Mouse (Mus musculus) embryo, embryonic 10.5 days (tissue): ENCODE measurements around the gene Pdzd2.

ENCODE experiments used
- DNase-seq: peaks from one replicate; pipeline ENCODE4 v3.0.0-alpha.2; 2015; ENCODE audit warnings: low spot score

The Pdzd2 gene

DNA sequence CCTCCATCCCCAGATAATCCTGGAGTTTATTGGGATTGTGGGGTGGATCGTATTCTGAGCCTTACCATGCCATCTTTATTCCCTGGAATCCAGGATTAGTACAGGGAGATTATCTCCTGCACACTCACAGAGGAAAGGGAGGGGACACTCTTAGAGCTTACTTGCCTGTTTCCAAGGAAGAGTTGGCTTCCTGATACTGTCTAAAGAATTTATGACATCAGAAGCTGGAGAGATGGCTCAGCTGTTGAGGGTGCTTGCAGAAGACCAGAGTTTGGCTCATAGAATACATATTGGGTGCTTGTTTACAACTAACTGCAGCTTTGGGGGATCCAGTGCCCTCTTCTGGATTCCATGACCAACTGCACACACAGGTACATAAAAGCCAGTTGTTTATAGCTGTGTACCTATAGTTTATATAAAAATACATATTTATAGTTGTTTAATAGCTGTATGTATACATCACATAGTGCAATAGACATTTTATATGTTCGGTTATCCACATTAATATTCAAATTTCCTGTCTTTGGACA is 385.4 kb downstream of the Pdzd2 start:
- DNase-seq: no peak

DNA sequence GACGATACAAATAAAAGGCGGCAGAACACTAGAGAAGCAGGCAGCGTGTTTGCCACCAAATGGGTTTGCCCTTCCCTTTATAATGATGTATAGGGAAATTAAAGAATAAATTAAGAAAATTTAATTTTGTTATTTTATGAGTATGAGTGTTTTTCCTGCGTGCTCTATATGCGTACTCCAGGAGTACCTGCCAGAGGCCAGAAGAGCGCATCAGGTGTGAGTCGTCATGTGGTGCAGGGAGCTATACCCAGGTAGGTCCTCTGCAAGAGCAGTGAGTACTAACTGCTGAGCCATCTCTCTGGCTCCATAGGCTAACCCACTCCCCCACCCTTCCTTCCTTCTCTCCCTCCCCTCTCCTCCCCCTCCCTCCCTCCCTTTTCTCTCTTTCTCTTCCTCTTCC is 388.3 kb downstream of the Pdzd2 start:
- DNase-seq: no peak

DNA sequence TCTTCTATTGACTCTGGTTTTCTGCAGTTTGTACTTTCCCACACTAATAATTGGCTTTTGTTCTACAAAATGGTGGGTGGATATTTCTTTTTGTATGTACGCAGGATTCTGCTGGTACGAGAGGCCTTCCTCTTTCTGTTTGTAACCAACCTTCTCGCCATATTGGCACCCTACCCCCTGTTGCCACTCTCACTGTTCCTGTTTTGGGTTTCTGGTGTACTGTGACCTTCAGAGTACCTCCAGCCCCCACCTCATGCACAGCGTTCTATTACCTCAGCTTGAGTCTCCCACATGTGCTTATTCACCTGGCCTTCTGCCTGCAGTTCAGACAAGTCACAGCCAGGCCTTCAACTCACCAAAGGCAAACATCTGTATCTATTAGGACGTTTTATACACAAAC is 389.9 kb downstream of the Pdzd2 start:
- no peak for DNase-seq

DNA sequence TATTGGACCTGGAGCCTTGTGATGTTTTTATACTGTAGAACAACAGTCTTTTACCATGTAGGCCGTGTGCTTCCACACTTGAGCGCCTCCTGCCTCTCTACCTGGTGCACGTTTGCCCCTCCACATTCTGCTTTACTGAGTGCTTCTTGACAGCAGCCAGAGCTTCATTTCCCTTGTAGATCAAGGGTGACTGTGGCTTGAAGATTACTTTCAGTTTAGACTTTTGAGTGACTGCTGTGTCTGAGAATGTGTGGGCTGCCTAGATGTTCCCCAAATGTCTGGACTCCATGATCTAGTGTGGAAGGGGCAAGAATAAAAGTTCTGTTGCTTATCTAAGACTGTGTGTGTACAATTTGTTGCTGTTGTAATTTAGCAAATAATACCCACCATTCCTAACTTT is 390.8 kb downstream of the Pdzd2 start:
- DNase-seq: no peak

DNA sequence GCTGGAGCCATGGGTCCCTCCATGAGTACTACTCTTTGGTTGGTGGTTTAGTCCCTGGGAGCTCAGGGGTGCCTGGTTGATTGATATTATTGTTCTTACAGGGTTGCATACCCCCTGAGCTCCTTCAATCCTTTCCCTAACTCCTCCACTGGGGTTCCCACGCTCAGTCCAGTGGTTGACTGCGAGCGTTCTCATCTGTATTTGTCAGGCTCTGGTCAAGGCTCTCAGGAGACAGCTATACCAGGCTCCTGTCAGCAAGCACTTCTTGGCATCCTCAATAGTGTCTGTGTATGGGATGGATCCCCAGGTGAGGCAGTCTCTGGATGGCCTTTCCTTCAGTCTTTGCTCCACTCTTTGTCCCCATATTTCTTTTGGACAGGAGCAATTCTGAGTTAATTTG is 392.8 kb downstream of the Pdzd2 start:
- DNase-seq: no peak

DNA sequence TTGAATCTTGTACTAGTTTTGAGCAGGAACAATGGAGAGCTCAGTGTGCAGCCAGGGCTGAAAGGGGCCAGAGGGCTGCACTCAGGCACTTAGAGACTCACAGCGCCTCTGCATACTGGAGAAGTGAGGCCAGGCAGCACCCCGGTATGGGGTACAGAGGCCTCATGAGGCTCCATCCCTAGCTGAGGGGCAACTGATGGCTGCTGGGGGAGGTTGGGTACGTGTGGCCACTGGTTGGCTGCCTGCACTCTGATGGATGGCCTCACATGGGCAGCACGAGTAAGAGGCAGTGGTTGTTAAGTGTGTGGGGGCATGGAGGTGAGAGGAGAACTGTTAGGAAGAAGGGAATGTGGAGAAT is 398.3 kb downstream of the Pdzd2 start:
- peak; percentile 39 for DNase-seq

DNA sequence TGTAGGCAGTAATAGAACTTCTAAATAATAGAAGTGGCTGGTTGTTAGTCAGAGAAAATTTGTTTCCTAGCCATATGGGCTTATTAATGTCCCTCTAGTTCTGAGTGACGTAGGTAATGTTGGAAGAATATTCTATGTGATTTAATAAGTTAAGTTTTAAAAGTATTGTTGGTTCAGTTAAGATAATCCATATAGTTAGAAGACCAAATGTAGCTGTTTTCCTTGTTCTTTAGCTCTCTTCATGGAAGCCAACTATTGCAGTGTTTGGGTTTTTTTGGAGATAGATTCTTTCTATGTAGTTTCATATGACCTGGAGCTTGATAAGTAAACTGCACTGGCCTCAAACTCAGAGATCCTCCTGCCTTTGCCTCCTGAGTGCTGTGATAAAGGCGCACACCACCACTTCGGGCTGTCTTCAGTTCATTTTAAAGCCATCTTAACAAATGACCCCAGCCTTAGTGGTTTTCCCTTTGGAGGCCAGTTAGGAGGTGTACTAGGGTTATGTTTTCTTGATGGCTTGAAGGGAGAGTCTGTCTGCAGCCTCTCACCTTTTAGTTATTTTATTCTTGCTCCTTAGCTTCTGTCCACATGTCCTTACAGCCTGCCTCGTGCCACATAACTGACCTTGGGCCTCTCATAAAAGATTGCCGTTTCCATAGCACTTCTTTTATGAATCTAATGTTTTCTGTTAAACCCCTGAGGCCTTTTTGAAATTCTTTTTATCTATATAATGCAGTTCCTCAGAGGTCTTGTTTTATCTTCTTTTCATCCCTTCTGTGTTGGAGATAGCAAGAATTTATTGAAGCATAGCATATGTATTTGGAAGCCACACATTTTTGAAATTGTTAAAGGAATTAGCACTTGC is 399.0 kb downstream of the Pdzd2 start:
- peak; percentile 13 for DNase-seq

DNA sequence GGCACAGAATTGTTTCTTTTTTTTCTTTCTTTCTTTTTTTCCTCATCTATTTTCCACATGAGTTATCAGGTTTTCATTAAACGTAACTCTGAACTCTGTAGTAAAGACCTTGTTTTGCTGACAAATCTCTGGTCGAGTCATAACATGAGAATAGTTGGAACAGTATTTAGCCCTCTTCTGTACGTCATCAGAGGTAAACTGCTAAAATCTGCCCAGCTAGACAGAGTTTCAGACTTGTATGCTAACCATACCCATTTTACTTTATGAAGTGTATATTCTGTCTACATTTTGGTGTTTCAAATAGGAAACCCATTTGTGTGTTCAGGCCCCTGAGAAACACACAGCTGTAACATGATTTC is 402.0 kb downstream of the Pdzd2 start:
- no peak for DNase-seq

DNA sequence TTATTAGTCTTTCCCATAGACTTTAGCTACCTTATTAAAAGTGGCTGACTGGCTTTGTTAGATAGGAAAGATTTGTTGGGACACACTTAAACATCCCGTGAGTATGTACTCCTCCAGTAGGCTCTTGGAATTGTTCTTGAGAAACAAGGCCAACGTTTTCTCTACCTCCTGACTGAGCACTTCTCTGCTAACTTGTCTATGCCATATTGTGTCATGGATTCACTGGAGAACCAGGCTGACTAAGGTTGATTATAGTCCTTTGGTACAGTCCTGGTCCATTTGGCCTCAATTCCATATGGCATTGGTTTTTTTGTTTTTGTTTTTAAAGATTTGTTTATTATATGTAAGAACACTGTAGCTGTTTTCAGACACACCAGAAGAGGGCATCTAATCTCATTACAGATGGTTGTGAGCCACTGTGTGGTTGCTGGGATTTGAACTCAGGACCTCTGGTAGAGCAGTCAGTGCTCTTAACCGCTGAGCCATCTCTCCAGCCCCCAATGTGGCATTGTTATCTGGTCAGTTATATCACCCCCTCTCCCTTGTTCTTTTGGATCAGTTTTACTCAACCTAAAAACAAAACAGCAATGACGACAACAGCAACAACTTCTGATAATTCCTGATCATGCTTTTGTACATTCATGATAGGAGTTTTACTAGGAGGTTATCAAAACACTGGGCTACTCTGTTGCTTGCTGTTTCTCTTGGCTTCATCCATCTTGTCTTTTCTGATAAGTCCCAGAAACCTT is 402.5 kb downstream of the Pdzd2 start:
- DNase-seq: no peak

DNA sequence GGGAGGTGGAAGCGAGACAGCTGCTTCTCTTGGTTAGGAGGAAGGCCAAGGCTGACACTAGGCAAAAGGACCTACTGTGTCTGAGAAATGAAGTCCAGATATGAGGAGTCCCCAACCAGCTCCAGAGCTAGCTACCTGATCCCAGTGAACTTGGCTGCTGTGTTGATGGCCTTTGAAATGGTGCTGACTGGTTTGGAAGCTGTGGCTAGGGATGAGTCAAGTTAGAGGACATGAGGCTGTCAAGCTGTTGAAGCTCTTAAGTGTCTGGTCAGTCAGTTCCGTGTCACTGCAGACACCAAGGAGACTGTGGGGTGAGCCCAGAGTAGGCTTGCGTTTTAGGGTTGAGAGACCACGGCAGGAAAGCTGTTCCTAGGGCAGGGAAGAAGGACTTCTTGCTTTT is 405.3 kb downstream of the Pdzd2 start:
- no peak for DNase-seq

DNA sequence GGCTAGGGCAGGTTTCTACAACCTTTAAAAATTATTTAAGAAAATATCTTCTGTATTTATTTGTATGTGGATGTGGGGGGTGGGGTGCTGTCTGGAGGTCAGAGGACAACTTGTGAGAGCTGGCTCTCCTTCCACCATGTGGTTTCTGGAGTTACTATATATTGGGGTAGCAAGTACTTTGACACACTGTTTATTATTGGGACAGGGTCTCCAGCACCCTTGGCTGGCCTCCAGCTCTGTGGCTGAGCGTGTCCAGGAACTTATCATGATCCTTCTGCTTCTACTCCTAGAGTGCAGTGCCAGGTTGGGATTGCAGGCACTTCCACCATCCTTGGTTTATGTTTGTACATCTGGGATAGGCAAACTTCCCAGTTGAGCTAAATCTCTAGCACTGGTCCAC is 408.4 kb downstream of the Pdzd2 start:
- DNase-seq: no peak

DNA sequence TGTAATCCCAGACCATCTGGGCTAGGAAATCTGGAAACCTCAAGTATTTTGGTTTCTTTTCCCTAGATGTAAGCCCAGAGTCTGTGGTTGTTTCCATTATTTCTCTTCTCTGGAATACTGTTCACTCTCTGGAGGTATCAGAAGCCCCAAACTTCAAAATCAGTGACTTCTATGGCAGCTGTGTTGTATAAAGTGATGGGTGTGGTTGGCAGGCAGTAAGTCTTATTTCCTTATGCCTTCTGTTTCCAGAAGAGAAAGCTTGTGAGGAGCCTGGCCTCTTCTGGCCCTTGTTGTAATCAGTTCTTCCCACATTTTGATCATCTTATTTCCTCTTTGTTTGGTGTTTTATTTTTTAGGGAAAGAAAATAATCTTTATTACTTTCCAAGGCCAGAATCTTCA is 408.8 kb downstream of the Pdzd2 start:
- DNase-seq: no peak

DNA sequence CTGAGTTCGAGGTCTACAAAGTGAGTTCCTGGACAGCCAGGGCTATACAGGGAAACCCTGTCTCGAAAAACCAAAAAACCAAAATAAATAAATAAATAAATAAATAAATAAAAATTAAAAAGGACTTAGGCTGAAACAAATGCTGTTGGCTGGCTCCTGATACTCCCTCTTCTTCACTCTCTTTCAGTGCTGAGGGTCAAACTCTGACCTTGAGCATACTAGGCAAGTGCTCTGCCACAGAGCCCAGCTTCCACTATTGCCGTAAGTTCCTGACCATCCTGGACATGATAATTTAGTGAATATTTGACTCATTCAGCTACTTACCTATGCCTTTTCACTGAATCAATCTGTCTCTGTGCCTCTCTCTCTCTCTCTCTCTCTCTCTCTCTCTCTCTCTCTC is 409.3 kb downstream of the Pdzd2 start:
- DNase-seq: no peak

DNA sequence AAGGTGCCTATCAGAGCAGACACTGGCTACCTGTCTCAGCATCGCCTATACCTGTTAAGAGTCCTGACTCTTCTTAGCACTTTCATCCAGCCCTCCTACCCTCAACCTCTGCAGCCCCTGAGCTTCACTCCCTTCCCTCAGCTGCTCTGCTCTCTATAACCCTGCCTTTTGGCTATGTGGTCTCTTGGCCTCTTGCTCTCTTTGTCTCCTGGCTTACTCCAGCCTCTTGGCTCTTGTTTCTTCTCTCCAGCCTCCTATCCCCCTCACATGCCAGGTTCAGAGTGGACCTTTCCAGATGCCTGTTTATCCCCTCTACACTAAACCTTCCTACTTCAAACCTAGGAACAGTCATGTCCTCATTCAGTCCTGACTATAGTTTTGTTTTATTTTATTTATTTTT is 415.4 kb downstream of the Pdzd2 start:
- DNase-seq: no peak

DNA sequence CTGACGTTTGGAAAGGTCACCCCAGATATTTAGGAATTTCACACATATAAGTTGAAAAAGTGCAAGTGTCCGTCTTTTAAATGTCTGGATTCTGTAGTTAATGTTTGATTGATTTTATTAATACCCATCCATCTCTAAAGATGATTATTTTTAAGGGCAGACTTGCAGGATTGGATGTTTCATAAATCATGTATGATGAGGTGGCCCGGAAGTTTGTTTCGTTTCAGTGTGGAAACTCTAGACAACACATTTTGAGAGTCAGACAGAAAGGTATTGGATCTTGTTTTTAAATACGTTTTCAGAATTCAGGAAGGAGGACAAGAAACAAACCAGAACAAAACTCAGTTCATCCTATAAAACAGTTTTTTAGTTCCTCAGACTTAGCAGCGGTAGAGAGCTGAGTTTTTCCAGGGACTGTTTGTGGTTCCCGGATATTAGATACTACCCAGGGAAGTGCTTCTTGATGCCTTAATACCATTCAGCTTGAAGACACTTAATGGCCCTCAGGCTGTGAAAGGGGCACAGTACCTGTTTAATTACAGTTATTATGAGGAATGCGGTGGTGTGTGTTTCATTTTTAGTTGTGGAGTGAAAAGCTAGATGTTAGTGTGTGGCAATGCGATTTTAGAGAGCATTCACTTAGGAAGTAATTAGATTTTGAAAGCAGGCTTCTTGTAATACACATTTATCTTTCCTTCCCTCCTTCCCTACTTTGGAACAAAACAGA is 416.9 kb downstream of the Pdzd2 start:
- peak; percentile 28 for DNase-seq

DNA sequence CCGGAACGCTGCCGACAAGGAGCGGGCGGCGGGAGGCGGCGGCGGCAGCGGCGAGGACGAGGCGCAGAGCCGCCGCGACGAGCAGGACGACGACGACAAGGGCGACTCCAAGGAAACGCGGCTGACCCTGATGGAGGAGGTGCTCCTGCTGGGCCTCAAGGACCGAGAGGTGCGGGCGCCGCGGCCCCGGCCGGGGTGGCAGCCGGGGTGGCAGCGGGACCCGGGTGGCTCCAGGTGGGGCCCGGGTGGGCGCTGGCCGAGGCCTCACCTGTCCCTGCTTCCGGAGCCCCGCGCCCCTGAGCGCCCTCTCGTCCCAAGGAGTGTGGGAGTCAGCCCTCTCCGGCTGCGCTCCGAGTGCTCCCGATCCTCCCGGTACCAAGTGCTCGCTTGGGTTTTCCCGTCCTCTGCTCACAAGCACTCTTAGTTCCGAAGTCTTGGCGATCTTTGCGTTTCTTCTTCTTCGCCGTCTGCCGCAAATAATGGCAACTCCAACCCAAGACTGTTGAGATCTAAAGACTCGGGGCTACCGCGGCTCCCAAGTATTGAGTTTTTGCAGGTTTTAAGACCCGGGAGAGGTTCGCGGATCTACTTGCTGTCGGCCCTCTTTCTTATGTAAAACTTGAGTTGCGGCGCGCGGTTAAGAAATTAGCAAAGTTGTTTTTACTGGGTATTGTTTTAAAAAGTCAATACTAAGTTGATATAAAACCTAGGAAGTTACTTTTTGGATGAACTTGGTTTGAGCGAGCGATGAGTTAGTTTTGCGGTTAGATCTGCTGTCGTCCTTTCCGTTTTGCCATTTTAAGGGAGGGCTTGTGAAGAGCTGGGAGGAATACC is 417.7 kb downstream of the Pdzd2 start, which contains the start of gene 1810049J17Rik:
1810049J17Rik (minus strand) TSS at position 112 of the 834 bp plus-strand sequence.
- peak; percentile 63 for DNase-seq

DNA sequence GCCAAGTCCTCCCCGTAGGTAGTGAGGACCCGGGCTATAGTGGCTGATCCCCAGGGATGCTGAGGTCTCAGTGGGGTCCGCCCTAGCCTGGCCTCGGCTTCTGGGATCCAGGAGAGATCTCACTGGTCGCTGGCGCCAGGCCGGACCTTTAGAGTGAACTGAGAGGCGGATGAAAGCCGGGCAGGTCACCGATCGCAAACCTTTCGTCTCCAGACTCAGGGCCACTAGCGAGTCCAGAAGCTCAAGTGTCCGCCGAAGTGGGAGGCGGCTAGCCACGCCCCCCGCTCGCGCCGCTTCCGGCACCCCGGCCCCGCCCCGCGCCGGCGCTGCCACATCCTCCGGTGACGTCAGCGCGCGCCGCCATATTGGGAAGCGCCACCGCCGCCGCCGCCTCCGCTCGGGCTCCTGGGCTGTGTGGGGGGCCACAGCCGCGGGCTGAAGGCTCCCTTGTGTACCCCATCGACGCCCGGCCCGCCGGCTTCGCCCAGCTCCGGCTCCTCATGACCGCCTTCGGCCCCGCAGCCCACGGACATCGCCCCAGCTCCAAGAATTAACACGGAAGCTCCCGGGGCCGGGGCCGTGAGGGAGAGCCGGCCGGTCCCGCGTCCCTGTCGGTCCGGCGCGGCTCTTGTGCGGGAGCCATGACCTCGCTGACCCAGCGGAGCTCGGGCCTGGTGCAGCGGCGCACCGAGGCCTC is 418.5 kb downstream of the Pdzd2 start, which contains the start of gene Golph3:
Golph3 (plus strand) TSS at position 360 of the 697 bp plus-strand sequence.
- peak; percentile 97 for DNase-seq

DNA sequence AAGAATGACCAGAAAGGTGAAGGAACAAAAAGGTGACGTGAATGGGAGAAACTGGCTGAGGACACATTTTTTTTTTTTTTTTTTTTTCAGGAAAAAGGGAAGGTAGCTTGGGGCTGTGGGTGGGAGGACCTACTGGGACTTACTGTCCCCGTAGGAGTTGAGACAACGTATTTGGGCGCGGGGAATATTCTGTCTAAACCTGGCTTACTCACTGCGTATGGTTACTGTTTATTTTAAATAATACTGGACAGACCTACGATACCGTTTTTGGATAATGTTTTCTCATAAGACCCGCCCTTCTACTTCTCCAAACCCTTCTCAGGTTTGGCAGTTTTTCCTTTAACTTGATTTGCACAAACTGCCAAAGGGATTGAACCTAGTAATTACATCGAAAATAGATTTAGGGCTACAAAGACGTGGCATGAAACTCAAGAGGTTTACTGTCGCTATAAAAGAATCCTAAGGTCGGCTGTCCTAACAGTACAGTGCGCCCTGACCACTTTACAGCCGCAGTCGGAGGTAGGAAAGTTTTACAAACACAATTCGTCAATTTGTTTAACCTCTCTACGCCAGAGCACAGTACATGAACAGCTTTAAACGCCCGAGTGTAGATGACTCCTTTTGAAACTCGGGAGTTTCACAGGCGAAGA is 419.2 kb downstream of the Pdzd2 start:
- DNase-seq: no peak

DNA sequence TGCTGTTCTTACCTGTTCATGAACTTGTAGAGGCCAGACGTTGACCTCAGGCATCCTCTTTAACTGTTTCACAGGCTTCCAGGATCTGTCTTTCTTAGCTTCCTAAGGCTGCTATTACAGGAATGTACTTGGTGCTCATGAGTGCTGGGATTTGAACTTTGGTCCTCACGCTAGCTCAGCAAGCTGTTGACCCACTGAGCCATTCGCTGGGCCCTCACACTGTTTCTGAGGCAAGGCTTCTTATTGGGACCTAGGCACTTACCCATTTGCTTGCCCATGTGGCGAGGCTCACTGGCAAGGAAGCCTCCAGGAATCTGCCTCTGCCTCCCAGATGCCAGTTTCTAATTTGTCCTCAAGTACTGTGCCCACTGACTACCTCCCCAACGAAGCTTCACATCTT is 419.8 kb downstream of the Pdzd2 start:
- DNase-seq: peak; percentile 6

DNA sequence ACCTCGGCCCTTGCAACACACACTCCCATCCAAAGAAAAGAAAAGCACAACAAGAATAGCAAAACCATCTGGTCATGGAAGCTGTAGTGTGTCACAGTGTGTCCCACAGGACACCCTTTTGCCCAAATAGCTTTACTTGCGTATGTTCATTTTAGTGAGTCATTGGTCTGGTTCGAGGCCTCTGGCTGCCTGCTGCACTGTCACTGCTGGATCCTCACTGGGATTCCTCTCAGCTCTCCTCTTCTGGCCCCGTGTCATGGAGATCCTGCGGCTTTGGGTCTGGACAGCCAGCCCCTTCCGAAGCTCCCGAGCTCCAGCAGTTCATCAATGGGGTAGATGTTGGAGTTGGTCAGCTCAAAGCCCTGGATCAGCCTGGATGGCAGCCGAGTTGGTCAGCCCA is 421.3 kb downstream of the Pdzd2 start:
- no peak for DNase-seq
